Mouse (Mus musculus) Patski (cell line): ENCODE measurements around the gene Pnpla2. TPM values are rescaled to one million over a fixed set of nuclear protein-coding genes. Genes with fewer than 3 reads are reported as not detected.

Source experiments
- ATAC-seq: fragments of 100-300 bp; one replicate; pipeline ENCODE4 v1.8.0; 2021
- CTCF ChIA-PET: fragments of 350-600 bp; sonication (Branson Sonifier 250); formaldehyde crosslinking; loops from one replicate; lab custom pipeline; 2022; ENCODE audit warnings: inconsistent platforms; lab: Charles Lee
- POLR2A ChIA-PET: fragments of 350-600 bp; sonication (Branson Sonifier 250); formaldehyde crosslinking; loops from one replicate; lab custom pipeline; 2022; ENCODE audit warnings: antibody characterized with exemption, inconsistent platforms; lab: Charles Lee
- DNase-seq: peaks from one replicate; pipeline ENCODE4 v3.0.0-alpha.2; 2011; ENCODE audit warnings: low read depth, low spot score
- H3K27me3 ChIP-seq: fragments of 371-371 bp; one replicate; pipeline ENCODE4 v1.5.1; 2021
- CTCF ChIP-seq: fragments of 100-300 bp; IDR thresholded peaks from one replicate; pipeline ENCODE4 v1.5.1; 2021
- in situ Hi-C: fragments of 300-500 bp; cut with MboI; formaldehyde crosslinking; loops from 3 replicates; pipeline ENCODE4 v1.11.1; 2018; ENCODE audit warnings: low pct_unique_long_range_greater_than_20kb, mixed read lengths
- polyA plus RNA-seq: library from polyadenylated mRNA; unstranded; gene quantifications from one replicate; pipeline ENCODE4 v1.2.3, GENCODE M21; 2021

The Pnpla2 gene
- polyA plus RNA-seq, 1 experiment from 2014 or later: 90.7 TPM

GRCm38 (mm10) chr7:141417731-141418681 is 37.0 kb upstream of the Pnpla2 start:
- ChIA-PET CTCF (interaction anchor here (1.6 kb wide), 1 partner anchor 10 kb away, joined by 6 read pairs; no protein-coding TSS in a partner anchor), POLR2A (no interaction called here)
- in situ Hi-C loops: no loop called here
- TF ChIP-seq CTCF: no peak
- no peaks in the 10 kb centered on the region for H3K27me3 ChIP-seq
- ATAC-seq (no peak), DNase-seq (no peak)

DNA sequence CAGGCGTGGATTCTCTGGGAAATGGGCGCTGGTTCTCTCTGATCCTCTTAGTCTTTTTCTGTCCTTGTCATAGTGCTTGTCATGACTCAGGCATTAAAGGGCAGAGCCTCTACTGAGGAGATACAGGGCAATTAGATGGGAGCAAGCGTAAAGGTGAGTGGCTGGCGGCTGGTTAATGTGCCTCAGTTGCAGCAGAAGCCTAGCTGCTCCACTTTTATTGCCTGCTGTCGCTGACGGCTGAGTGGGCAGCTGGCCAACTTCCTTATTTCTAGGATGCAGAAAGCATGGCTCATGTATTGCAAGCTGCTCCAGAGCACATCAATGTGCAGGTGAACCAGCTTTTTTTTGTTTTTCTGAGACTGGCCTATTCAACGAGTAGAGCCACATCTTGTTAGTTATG is 36.0 kb upstream of the Pnpla2 start:
- H3K27me3 ChIP-seq: no peaks in the 10 kb centered on the region
- ChIA-PET CTCF (interaction anchor here (1.6 kb wide), 1 partner anchor 9 kb away, joined by 6 read pairs; no protein-coding TSS in a partner anchor), POLR2A (no interaction called here)
- in situ Hi-C loops: no loop called here
- DNase-seq (no peak), ATAC-seq (no peak)
- TF ChIP-seq CTCF: no peak

DNA sequence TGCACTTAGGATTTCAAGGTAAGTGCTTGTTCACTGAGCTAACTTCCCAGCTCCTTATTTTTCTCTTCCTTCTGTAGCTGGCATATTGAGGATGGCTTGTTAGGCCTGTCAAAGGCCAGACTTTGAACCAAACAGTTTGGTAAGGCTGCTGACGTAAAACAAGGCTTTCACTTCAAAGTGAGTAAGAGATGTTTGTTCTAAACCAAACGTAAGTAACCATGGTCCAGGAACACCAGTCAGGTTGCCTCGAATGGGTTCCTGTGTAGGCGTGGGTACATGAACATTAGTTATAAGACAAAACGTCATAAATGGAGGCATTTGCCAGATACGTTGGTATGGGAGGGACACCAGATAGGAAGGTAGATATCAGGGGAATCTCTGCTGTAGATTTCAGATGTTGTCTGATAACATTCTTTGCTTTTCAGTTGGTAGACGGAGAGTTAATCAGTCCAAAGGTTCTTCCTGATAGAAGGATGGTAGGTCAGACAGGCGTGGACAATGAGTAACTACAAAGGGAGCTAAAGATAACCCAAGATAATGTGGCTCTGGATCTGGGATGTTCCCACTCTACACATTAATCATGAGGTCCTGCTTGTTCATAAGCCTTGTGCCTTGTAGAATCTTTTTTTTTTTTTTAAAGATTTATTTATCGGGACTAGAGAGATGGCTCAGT is 34.8 kb upstream of the Pnpla2 start:
- ChIA-PET POLR2A (interaction anchor here (0.7 kb wide), 1 partner anchor 381 kb away, joined by 3 read pairs; no protein-coding TSS in a partner anchor), CTCF (no interaction called here)
- no peaks in the 10 kb centered on the region for H3K27me3 ChIP-seq
- no peak for DNase-seq
- no peak for ATAC-seq
- in situ Hi-C loops: no loop called here
- TF ChIP-seq CTCF: no peak

- DNase-seq (no peak), ATAC-seq (no peak)
- ChIA-PET CTCF (no interaction called here), POLR2A (no interaction called here)
- H3K27me3 ChIP-seq: no peaks in the 10 kb centered on the region
- in situ Hi-C loops: no loop called here
- no peak for TF ChIP-seq CTCF
Observed at GRCm38 (mm10) chr7:141423811-141424210, 31.2 kb upstream of the Pnpla2 start.

DNA sequence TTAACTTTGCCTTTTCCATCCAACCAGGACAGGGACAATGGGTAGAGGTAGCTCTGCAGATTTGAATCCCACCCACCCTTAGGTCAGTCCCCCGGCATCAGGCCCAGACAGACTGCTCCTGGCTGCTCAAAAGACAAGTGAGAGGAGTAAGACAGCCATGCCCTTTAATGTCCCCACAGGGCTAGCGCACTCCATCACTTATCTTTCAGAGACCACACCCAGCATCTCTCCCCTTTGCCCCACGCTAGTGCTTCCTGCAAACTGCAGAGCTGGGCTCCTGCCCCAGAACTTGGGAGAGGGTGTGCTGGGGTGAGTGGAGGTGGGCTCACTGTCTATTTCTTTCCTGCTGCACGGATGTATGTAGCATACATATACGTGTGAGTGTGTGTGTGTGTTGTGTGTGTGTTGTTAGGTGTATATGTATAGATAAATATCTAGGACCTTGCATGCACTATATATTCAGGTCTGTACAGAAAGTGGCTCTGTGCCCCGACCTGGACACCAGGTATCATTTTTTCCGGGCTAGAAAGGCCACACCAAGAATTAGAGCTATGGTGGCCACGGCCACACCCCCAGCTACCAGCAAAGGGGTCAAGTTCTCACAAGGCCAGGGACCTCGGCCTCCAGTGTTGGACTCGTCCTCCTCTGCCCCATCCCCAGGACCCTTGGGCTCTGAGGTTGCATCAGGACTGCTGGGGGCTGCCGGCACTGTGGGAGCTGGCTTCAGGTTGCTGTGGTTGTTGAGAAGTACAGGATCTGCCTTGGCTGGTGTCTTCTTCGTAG is 27.9 kb upstream of the Pnpla2 start:
- in situ Hi-C loops: no loop called here
- H3K27me3 ChIP-seq: no peaks in the 10 kb centered on the region
- CTCF ChIA-PET: interaction anchor here (1.2 to 2.0 kb wide), 3 partner anchors 9 to 13 kb away, joined by 3 to 7 read pairs (median 6); no protein-coding TSS in a partner anchor
- TF ChIP-seq CTCF: no peak
- ATAC-seq (no peak), DNase-seq (no peak)
- POLR2A ChIA-PET: no interaction called here

- no peak for DNase-seq
- H3K27me3 ChIP-seq: no peaks in the 10 kb centered on the region
- POLR2A ChIA-PET: interaction anchor here (0.5 to 0.9 kb wide), 2 partner anchors 8 to 205 kb away, joined by 3 to 8 read pairs; no protein-coding TSS in a partner anchor
- in situ Hi-C loops: no loop called here
- CTCF ChIA-PET: interaction anchor here (1.3 to 2.0 kb wide), 2 partner anchors 10 to 14 kb away, joined by 4 to 6 read pairs; no protein-coding TSS in a partner anchor
- no peak for TF ChIP-seq CTCF
- ATAC-seq: no peak
Observed at GRCm38 (mm10) chr7:141428701-141429100, 26.3 kb upstream of the Pnpla2 start.

DNA sequence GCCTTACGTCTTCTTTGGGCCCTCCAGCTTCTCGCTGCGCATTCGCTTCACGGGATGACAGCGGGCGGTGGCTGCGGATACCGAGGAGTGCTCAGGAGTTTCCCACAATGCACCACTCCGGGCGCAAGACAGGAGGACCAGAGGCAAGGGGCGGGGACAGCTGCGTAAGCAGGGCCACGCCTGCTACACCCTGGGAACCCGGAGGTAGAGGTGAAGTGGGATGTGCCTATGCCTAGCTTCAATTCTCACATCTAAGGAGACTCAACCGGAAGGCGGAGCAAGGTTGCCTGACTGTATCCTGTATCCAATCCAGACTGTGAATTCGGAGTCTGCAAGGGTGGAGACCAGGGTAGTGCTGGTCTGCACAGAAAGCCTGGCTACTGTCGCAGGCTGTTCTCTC is 25.7 kb upstream of the Pnpla2 start, which contains the start of gene Cend1:
Gene Cend1 (minus strand): TSS at position 182 of the 400 bp plus-strand sequence.
- in situ Hi-C loops: no loop called here
- POLR2A ChIA-PET: interaction anchor here (0.6 kb wide), 1 partner anchor 14 kb away, joined by 3 read pairs; no protein-coding TSS in a partner anchor

DNA sequence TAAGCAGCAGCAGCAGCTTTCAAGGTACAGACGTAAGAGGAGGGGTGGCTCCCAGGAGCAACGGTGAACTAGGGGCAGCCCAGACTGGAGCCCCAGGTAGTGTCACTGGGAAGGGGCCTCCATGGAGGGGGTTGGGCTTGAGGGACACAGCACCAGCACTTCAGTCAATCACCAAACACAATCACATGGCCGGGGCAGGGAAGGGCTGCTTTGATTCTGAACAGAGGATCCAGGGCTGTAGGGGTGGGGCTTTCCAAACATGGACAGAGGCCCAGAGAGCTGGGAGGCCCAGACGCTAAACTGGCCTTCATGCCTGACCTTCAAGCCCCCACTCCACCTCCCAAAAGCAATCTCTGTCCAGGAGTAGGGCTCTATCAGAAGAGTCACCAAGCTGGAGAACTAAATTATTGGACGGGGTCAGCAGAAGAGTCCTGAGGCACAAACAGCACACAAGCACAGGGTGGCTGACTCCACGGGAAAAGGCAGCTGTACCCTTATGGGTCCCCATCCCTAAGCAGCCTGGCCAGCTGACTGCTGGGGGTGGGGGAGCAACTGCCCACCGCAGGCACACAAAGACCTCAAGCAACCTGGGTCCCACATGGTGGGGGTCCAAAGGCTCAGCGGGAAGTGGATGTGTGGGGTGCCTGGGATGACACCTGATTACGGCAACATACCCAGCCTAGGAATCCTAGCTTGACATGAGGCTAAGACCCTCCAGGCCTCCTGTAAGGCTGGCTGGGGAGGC is 25.0 kb upstream of the Pnpla2 start:
- CTCF ChIA-PET: no interaction called here
- DNase-seq (no peak), ATAC-seq (no peak)
- no peaks in the 10 kb centered on the region for H3K27me3 ChIP-seq
- POLR2A ChIA-PET: no interaction called here
- no peak for TF ChIP-seq CTCF
- in situ Hi-C loops: no loop called here

More for the DNA sequence above, 25.7 kb upstream of the Pnpla2 start, which contains the start of gene Cend1:
- no peak for TF ChIP-seq CTCF
- H3K27me3 ChIP-seq: no peaks in the 10 kb centered on the region
- CTCF ChIA-PET: interaction anchor here (1.3 to 2.0 kb wide), 2 partner anchors 11 to 13 kb away, joined by 4 to 6 read pairs; no protein-coding TSS in a partner anchor
- no peak for DNase-seq
- ATAC-seq: no peak

DNA sequence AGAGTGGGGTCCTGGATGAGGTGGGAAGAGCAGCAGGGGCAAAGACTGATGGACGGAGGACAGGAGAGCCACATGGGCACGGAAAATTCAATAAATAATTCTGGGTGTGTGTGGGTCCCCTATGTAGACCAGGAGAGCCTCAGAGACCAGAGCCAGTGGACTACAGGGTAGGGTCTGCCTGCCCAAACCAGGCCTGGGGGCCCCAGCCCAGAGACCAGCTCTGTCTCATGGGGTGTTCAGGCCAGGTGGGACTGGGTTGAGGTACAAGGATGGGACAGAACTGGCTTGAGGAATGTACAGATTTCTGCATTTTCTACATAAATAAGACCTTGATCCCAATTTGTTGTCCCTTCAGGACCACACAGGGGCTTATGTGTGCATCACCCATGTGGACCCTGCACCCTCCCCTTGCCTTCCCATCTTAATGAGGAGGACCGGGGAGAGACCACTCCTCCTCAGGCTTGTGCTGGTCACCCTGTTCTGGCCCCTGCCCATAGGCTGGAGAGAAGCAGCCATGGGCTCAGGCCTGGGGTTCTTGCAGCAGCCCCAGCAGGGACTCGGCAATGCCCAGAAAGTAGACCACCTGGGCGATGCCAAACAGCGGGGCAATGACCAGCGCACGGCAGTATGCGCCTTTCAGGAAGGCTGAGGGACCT is 24.3 kb upstream of the Pnpla2 start:
- in situ Hi-C loops: no loop called here
- no peak for DNase-seq
- CTCF ChIA-PET: no interaction called here
- H3K27me3 ChIP-seq: no peaks in the 10 kb centered on the region
- TF ChIP-seq CTCF: no peak
- POLR2A ChIA-PET: interaction anchor here (1.4 kb wide), 1 partner anchor 14 kb away, joined by 3 read pairs; no protein-coding TSS in a partner anchor
- ATAC-seq: no peak
